Mouse (Mus musculus) ES-E14 (cell line): ENCODE measurements around the gene Tmem186.

Experiments
- CHD2 ChIP-seq: IDR thresholded peaks from 2 replicates; pipeline ENCODE4 v1.6.1; 2014; ENCODE audit warnings: mild to moderate bottlenecking, low read depth, low read length, inconsistent platforms
- HCFC1 ChIP-seq: IDR thresholded peaks from 2 replicates; pipeline ENCODE4 v1.6.1; 2012; ENCODE audit warnings: low read length, inconsistent platforms, borderline replicate concordance; ENCODE audit not compliant: insufficient read depth
- MAFK ChIP-seq: IDR thresholded peaks from 2 replicates; pipeline ENCODE4 v1.6.1; 2014; ENCODE audit warnings: mild to moderate bottlenecking, low read depth, low read length, inconsistent platforms; ENCODE audit not compliant: insufficient read depth
- ZNF384 ChIP-seq: IDR thresholded peaks from 2 replicates; pipeline ENCODE4 v1.6.1; 2012; ENCODE audit warnings: low read depth, low read length, inconsistent platforms

GRCm38 (mm10) chr16:8668386-8668785, 30.9 kb upstream of the Tmem186 start:
- TF ChIP-seq ZNF384 (no peak), MAFK (no peak), CHD2 (no peak), HCFC1 (no peak)
